Mouse (Mus musculus): ENCODE data around the gene Tmie. TPM values are rescaled to one million over a fixed set of nuclear protein-coding genes. Genes with fewer than 3 reads are reported as not detected.

Gene Tmie
- total RNA-seq (2021), result under 1 TPM; 0.47 to 0.60 TPM
- long read RNA-seq, experiment 1, partial matches to known transcripts, result 0 of 2 reads
- long read RNA-seq, experiment 1, other reads (novel, unspliced or antisense), result 2 of 2 reads
- long read RNA-seq, experiment 2, partial matches to known transcripts, result 0 of 2 reads
- long read RNA-seq, experiment 2, other reads (novel, unspliced or antisense), result 2 of 2 reads

DNA sequence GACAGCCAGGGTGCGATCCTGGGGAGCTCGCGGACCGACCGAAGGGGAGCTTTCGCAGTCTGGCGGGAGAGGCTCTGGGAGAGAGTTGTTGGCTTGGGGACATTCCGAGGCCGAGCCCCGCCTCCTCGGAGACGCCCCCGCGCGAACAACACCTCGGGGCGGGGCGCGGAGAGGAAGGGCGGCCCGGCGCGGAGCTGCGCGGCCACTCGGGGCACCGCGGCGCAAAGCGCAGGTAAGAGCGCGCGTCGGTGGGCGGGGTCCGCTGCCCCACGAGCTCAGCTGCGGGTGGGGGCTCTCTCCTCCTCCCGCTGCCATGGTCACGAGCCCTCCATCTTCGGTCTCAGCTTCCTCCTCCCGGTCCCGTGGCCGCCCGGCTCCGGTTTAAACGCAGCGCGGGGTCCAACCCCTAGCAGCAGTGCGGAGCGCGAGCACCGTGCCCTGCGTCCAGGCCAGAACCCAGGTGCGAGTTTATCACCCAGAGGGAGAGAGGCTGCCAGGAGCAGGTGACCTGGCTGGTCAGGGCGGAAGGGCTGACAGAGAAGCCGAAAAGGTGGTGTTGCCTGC is at the start of gene Tmie:
Tmie (minus strand) TSS at position 116 of the 564 bp plus-strand sequence.
- DNase-seq (ENCODE audit: low spot score in 2 of 2), result peak; percentile 30 to 62

DNA sequence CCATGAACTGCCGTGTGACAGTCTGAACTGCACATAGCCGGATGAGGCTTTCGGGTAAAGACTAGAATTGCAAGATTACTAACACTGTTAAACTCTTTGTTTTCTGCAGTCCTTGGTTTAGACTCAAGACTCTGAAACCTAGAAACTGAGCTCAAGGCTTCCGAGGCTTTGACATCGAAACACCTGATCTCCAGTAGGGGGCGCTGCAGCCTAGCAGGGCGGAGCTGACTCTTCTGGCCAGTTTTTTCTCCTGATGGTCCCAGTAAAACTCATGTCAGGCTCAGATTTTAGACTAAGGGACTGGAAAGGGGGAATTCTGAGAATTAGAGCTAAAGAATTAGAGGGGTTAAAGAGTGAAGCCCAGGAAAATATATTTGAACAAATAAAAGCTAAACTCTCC is 42.8 kb upstream of the Tmie start:
- peak; percentile 67 to 74 for DNase-seq (ENCODE audit: low spot score in 2 of 2)

DNA sequence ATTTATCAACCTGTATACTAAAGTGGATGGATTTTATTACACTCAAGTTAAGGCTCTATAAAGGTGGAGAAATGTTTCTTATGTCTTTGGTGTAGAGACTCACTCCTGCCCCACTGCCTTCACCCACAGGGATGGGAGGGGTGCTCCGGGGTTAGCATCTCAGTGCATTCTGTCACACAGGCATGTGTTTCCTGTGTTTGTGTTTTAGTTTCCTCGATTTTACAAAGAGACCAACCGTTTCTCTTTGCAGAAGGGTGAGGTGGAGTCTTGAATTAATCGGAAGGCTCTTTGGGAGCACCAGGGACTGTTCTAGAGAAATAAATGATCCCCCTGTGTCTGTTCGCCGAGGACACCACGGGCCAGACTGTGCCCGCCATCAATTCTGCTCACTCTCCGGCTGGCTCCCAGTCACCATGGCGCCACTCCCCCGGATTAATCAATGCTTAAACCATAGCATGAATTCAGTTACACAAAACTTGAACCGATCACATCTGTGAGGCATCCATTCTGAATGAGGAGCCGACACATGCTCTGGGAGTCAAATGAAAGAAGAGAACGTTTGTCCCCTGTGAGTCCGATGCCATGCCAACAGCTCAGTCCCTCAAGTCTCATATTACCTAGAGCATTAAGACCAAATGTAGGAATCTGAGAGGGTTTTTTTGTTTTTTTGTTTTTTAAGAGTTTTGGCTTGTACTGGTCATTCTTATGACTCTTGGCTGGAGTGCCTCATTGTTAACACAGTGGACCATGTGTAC is 40.9 kb upstream of the Tmie start:
- no peak for DNase-seq (ENCODE audit: low spot score in 2 of 2)

DNA sequence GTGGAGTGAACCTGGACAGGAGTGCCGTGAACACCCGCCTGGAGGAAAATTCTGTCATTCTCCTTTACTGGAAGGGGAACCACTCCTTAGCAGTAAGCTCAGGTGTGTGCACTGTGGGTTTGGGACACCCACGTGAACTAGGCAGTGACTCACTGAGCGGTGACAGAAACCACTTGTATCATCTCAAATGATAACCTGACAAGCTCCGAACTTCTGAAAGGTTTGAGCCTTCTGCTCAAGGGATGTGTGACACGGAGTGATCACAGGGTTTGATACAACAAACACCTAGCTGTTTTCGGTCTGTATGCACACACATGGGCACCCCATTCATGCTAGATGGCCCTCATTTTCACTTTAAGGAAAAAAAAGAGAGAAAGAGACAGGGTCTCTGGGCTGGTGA is 36.9 kb upstream of the Tmie start, which contains the start of gene Fam240a:
Fam240a (minus strand) TSS at position 76 of the 400 bp plus-strand sequence.
- DNase-seq (ENCODE audit: low spot score in 2 of 2), result no peak

DNA sequence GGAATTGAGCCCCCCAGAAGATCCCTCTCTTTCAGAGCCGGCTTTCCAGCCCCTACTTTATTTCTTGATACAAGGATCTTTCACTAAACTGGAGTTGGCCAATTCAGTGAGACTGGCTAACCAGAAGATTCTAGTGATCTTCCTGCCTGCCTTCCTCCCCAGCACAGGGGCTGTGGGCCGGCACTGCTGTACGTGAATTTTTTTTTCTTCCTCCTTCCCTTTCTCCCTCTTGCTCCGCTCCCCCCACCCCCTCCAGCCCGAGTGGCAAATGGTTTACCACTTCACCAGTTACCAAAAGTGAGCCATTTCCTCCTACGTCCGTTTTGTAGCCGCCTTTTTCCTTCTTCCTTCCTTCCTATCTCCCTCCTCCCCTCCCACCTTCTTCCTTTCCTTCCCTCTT is 35.6 kb upstream of the Tmie start:
- DNase-seq (ENCODE audit: low spot score in 2 of 2), result no peak

DNA sequence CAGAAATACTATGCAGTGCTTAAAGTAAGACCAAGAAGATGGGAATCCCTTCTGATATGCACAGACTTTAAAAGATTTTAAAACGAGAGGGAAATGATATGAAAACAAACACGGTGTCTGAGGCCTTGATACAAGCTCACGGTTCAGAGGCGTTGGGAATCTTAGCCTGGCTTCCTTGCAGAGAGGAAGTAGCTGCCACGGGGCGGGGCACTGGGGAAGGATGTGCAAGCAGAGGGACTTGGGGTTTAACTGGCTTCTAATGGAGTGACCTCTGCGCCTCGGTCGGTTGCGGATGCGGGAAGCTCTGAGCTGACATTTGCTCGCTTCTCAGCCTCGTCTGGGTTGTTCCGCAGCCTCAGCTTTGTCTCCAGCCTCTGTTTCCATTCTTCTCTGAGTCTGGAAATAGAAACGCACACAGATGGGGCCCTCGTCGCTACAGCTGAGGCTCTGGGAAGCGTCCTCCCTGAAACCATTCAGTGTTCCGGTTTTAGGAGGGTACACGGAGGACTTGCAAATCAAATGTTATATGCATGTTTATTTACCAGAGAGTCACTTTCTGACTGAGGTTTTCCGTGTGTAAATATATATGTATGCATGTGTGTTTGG is 34.8 kb upstream of the Tmie start:
- no peak for DNase-seq (ENCODE audit: low spot score in 2 of 2)

DNA sequence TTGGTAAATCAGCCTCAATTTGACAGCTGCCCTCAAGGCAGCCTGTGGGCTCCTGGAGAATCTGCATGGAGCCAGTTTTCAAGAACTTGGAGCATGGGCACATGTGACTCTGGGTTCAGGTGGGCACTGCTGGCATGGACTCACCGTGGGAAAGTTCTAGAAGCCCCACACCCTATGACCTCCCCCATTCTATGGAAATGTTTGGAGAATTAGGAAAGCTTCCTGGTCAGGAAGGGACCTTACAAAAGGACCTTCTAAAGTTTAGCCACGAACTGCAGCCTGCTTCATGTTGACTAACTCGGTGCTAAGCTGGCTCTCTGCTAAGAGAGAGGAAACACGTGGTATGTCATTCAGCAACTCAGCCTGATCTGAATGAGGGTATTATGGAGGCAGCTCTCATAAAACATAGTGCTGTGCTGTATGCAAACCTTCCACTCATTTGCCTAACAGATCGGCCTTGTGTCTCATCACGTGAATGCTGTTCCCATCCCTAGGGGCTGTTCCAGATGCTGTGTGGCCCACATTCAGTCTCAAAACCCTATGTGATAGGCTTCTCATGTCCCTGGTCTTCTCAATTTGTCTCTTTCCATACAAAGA is 29.6 kb upstream of the Tmie start:
- peak in 1 of 2 experiments; percentile 3 for DNase-seq (ENCODE audit: low spot score in 2 of 2)

DNA sequence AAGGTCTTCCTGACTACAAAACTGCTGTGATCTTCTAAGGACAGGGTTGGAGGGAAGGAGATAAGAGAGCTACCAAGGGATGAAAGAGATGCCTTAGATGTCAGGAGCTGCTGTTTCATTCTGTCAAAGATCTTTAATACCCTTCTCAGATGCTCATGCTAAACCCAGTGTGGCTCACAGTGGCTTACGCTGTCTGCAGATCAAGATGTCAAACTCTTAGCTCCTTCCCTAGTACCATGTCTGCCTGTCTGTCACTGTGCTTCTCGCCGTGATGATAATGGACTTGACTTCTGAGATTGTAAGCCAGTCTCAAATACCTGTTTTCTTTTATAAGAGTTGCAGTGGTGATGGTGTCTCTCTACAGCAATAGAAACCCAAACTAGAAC is 28.7 kb upstream of the Tmie start:
- no peak for DNase-seq (ENCODE audit: low spot score in 2 of 2)

DNA sequence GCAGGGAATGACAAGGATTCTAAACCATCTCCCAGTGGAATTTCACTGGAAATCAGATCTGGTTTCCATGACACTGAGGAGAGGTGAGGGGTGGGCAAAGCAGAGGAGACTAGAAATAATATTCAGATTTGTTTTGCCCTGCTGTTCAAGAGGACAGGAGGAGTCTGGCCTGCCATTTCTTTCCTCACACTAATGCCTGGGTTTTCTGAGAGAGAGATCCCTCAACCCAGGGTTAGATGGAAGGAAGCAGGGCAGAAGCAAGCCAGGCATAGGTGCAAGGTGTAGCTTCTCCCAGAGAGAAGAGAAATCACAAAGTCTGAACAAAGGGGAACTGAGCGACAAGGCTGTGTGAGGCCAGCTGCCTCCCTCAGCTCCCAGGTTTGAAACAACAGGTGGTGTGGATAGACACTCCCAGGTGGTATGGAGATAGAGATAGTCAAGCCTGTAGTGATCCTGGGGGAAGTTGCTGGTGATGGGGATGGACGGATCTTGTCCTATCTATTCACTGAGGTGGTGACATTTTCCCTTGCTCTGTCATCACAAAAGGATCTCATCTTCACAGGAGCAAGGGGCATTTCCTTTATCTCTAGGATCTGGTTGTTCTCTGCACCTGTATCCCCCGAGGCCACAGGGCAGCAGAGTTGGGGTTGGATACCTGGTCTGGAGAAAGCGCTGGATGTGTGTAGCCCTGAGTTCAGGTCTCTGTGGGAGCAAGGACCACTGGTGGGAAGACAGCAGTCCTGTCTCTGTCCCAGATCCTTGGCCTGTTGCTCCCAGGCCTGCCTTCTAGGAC is 28.1 kb upstream of the Tmie start:
- peak in 1 of 2 experiments; percentile 4 for DNase-seq (ENCODE audit: low spot score in 2 of 2)

DNA sequence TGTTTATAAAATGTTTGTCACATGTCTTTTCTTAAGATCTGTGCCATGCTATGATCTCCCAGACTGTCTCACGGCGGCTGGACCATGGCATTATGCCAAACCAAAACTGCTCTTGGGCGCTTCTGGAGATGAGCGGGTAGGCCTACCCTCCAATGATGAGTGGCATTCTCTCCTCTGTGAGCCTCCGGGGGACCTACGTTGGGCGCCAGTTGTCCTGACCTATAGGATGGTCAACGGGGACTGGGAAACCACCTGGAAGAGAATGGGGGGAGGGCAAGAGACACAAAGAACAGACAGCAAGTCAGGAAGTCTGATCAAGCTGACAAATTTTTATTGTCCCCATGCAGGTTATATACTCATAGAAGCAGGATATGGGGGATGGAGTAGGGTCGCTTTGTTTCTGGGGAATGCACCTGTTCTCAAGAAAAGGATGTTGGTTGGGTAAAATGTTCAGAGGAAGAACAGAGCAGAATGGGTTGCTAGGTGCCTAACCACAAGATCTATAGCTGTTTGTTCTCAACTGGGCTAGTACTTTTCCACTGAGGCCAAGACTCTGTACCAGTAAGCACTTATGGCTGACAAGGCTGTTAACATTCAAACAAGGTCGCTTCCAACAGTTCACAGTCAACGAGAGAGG is 27.4 kb upstream of the Tmie start:
- DNase-seq (ENCODE audit: low spot score in 2 of 2), result no peak

DNA sequence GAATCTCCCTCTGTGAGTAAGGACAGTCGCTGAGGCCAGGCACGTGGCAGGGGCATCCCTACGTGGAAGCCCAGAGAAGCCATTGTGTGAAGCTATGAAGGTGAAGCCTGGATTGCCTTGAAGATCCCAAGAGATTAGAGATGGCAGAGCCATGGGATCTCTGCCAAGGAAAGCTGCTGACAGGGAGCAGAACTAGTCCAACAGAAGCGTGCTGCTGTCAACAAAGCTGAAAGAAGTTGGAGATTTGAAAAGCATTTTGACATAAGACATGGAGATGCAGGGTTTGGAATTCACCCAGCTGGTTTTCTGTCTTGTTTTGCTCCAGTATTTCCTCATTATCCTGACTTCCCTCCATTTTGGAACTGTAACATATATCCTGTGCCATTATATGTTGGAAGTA is 22.4 kb upstream of the Tmie start:
- no peak for DNase-seq (ENCODE audit: low spot score in 2 of 2)

DNA sequence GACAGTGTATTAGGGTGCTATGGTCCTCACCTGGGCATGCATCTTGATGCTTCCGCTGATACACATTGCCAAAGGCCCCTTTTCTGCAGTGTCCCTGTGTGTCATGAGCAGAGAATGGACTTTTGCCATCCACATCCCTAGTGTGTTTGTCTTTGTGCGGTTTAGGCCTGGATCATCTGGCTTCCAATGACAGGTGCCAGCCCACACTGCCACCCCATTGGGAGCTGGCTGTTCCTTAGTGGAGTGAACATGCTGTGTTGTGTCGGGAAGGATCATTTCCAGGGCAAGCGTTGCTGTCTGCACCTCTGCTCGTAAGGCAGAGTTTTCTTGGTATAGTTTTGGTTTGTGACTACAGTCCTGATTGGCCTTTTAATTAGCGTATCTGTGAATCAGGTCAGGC is 21.3 kb upstream of the Tmie start:
- DNase-seq (ENCODE audit: low spot score in 2 of 2), result no peak

DNA sequence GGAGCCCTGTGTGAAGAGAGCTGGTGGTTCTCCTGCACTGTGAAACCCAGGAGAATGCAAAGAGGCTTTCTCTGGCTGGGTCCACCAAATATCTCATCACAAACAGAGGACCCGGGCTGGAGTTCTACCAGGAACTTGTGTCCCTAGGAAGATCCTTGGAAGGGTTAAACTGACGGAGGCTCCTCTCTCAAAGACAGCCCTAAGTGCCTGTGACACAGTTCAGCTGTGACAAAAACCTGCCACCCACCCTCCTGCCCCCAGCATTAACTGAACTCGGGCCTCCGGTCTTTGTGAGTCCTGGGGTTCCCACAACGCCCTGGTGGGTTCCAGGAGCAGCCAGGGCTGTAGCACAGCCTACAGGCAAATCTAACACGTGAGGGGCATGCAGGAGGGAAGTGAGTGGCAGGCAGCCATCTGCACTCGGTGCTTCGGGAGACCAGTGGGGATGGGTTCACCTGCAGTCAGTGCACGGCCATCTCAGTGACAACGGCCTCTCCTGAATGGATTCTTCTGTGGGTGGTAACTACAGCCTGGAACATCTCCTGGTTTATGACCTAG is 19.6 kb upstream of the Tmie start:
- no peak for DNase-seq (ENCODE audit: low spot score in 2 of 2)

DNA sequence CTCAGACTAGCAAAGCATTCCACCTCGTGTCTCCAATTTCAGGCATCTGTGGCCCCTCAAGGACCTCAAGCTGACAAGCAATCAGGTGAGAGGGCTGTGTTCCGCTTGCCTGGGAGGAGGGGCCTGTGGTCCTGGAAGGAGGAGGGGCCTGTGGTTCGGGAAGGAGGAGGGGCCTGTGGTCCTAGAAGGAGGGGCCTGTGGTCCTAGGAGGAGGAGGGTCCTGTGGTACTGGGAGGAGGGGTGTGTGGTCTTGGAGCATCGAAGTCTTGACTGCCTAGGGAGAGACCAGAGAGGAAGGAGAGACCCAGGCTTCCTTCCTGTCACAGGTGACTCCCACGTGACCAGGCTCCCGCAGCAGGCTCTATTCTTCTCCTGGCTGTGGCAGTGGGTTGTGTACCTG is 16.7 kb upstream of the Tmie start:
- DNase-seq (ENCODE audit: low spot score in 2 of 2), result no peak

DNA sequence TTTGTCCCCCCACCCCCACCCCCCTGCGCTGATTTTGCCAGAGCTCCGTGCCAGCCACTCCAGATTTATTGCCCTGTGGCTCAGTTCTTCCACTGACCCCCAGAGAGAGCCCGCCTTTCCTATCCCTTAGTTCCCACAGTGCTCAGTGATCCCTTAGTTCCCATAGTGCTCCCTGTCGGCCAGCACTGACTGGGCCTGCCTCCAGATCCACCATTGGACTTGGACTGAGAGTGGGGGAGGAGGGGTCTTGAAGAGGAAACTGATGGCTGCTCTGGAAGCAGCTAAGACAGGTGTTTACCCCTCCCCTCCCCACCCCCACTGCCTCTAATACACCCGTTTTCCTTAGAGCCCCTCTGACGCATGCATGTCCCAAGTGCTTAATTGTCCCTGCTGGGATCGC is 16.1 kb upstream of the Tmie start:
- DNase-seq (ENCODE audit: low spot score in 2 of 2), result no peak

DNA sequence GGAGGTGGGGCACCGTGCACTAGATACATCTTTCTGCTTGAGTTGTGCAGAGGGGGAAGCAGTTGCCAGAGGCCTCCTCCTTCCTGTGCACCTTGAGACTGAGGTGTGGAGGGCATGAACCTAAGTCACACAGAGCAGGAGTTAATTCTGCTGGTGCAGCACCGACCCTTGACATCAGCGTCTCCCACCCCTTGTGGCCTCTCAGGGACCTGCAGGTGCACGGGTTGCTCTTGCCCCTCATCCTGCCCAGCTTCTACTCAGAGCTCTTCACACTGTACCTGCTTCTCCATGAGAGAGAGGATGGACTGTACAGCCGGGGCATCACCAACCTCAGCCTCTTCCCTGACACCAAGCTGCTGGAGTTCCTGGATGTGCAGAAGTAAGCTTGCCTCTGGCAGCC is 15.6 kb upstream of the Tmie start:
- no peak for DNase-seq (ENCODE audit: low spot score in 2 of 2)

DNA sequence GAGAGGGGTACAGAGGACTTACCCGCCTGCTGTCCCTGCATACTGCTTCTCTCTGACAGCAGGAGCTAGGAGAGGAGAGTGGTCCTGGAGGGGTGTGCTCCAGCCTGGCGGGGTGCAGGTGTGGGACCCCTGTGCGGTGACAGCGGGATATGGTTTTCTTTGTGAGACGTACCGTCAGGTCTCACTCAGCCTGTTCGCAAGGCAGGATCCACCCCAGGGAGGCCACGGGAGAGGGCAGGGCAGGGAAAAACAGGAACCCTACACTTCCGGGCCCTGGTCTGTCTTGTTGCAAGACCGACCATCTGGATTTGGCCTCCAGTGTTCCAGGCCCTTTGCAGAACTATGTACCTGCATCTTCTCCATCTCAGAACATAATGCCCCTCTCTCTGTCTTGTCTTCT is 13.5 kb upstream of the Tmie start:
- no peak for DNase-seq (ENCODE audit: low spot score in 2 of 2)

DNA sequence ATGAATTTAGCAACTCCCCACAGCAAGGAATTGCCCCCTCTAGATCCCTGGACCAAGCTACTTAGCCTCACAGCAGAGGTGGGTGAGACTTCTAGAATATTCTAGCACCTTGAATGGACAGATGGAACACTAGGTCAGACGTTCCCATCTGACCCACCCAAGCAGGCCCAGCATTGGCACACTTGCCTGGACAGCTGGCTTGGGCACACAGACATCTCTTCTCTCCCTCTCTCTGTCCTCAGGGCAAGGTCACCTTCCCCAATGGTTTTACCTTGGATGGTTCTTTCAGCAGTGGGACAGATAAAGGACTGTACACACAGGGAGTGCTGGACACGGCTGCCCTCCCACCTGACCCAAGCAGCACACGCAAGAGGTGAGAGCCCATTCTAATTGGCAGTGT is 12.6 kb upstream of the Tmie start:
- no peak for DNase-seq (ENCODE audit: low spot score in 2 of 2)

DNA sequence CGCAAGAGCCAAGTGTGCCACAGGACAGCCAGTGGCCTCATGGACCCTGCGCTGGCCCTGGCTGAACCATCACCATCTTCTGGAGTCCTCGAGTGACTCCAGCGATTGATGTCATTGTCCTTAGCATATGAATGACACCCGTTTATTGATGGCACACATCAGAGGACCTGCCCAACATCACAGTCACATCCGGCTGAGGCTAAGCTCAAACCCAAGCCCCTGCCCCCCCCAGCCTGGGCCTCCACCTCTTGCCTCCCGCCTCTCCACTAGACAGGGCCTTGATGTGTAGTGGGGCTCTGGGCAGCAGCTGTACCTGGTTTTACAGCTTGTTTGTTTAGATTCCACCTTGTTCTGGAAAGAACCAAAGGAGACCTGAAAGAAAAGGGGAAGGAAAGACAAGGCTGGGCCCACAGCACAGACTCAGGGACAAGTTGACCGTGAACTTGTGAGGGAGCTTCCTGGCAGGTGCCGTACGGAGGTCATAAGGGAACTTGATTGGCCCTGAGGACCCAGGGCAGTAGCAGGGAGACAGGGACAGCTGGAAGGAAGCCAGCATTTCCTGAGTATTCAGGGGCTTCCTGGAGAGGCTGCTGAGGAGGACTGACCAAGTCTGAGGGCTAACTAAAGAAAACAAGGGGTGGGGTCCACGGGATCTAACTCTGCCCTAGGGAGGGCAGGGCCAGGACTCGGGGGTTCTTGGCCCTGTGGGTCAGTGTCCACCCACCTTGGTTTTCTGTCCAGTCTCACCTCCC is 11.3 kb upstream of the Tmie start:
- no peak for DNase-seq (ENCODE audit: low spot score in 2 of 2)
